Mouse (Mus musculus): ENCODE measurements around the gene Tedc2. TPM values are rescaled to one million over a fixed set of nuclear protein-coding genes. Genes with fewer than 3 reads are reported as not detected.

The Tedc2 gene
- polyA plus RNA-seq, 1 experiment from 2014 or later, result 11.9 TPM

GRCm38 (mm10) chr17:24203611-24204534 is 16.8 kb downstream of the Tedc2 start:
- WGBS, result 80% methylated on average over 3 of the region's 3 CpGs
- Histone ChIP-seq H3K4me1 (replicated peaks) (peaks cover 73% of the 10 kb centered on the region), H3K27ac (replicated peaks) (no peak overlapping the region)

DNA sequence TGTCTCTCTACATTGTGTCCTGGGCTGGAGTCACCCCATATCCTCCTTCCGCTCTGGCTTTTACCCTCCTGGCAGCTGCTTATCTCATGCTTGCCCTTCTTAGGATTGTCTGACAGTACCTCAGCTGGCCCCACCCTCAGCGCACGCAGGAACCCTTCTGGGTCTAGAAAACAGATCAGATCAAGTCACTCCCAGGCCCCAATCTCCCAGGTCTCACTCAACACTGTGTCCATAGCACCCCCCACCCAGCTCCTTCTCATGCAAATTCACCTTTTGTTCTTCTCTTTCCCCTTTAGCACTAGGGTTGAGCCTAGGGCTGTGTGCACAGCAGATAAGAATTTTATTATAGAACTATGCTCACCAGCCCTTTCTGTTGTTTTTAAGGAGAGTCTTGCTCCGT is 17.6 kb downstream of the Tedc2 start:
- no peak for ATAC-seq (ENCODE audit: low read depth)
- Histone ChIP-seq H3K9ac (peak overlapping the region; percentile 49), H3K27me3 (peaks cover 12% of the 10 kb centered on the region), H3K4me1 (replicated peaks) (peaks cover 65% of the 10 kb centered on the region), H3K4me2 (peak overlapping the region; percentile 95), H3K36me3 (no peaks in the 10 kb centered on the region), H3K4me3 (no peak overlapping the region), H3K9me3 (no peaks in the 10 kb centered on the region), H3K27ac (replicated peaks) (no peak overlapping the region)
- 42% methylated on average over 4 of the region's 4 CpGs for WGBS

More at GRCm38 (mm10) chr17:24203611-24204534, 16.8 kb downstream of the Tedc2 start:
- H3K9me3 ChIP-seq, result no peaks in the 10 kb centered on the region
- ATAC-seq (ENCODE audit: low read depth), result no peak
- H3K27me3 ChIP-seq, result peaks cover 15% of the 10 kb centered on the region
- peak overlapping the region; percentile 87 for H3K9ac ChIP-seq
- peak overlapping the region; percentile 95 for H3K4me2 ChIP-seq
- no peaks in the 10 kb centered on the region for H3K36me3 ChIP-seq
- peak overlapping the region; percentile 75 for H3K4me3 ChIP-seq

- Histone ChIP-seq H3K27me3 (no peaks in the 10 kb centered on the region), H3K4me1 (replicated peaks) (peaks cover 45% of the 10 kb centered on the region), H3K4me2 (no peak overlapping the region), H3K36me3 (no peaks in the 10 kb centered on the region), H3K4me3 (no peak overlapping the region), H3K27ac (replicated peaks) (no peak overlapping the region), H3K9ac (no peak overlapping the region), H3K9me3 (no peaks in the 10 kb centered on the region)
- no peak for ATAC-seq (ENCODE audit: low read depth)
- WGBS, result 83% methylated on average over 4 of the region's 4 CpGs
Observed at GRCm38 (mm10) chr17:24201092-24201491, 19.6 kb downstream of the Tedc2 start.

DNA sequence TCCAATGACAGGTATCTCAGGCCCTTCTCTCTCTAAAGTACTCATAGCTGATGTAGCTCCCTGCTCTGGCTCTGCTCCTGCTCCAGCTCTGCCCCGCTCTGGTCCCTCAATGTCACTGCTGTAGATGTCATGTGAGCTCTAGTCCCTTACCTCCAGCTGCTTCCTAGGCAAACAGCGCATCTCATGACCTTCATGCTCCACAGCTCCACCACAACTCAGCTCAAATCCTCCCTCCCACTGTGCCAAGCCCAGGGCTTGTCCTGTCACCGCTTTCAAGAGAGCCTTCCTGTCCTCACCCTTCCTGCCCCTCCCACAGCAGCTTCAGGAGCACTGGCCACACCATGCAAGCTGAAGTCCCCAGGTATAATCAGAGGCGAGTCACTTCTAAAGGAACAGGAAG is 20.9 kb downstream of the Tedc2 start:
- H3K9ac ChIP-seq, result no peak overlapping the region
- 61% methylated on average over 4 of the region's 4 CpGs for WGBS
- no peak overlapping the region for H3K4me3 ChIP-seq
- no peak overlapping the region for H3K27ac ChIP-seq (replicated peaks)
- H3K9me3 ChIP-seq, result no peaks in the 10 kb centered on the region
- H3K36me3 ChIP-seq, result no peaks in the 10 kb centered on the region
- H3K4me2 ChIP-seq, result no peak overlapping the region
- H3K4me1 ChIP-seq (replicated peaks), result peaks cover 36% of the 10 kb centered on the region
- no peaks in the 10 kb centered on the region for H3K27me3 ChIP-seq
- ATAC-seq (ENCODE audit: low read depth), result no peak

GRCm38 (mm10) chr17:24199252-24199651 is 21.4 kb downstream of the Tedc2 start:
- Histone ChIP-seq H3K9ac (no peak overlapping the region), H3K9me3 (no peaks in the 10 kb centered on the region), H3K4me1 (replicated peaks) (peaks cover 31% of the 10 kb centered on the region), H3K27me3 (no peaks in the 10 kb centered on the region), H3K27ac (replicated peaks) (no peak overlapping the region), H3K4me3 (no peak overlapping the region), H3K36me3 (0 out of 2 replicates have a peak, but pooled peaks cover under 1% of the 10 kb centered on the region), H3K4me2 (no peak overlapping the region)
- WGBS, result 82% methylated on average over 4 of the region's 4 CpGs
- ATAC-seq (ENCODE audit: low read depth), result no peak

GRCm38 (mm10) chr17:24197032-24197824 is 23.4 kb downstream of the Tedc2 start:
- ATAC-seq (ENCODE audit: low read depth), result no peak
- no peaks in the 10 kb centered on the region for H3K27me3 ChIP-seq
- no peak overlapping the region for H3K4me3 ChIP-seq
- peaks cover 13% of the 10 kb centered on the region for H3K4me1 ChIP-seq (replicated peaks)
- 68% methylated on average over 15 of the region's 15 CpGs for WGBS
- no peak overlapping the region for H3K27ac ChIP-seq (replicated peaks)
- H3K9me3 ChIP-seq, result no peaks in the 10 kb centered on the region
- 0 out of 2 replicates have a peak, but pooled peaks cover 5% of the 10 kb centered on the region for H3K36me3 ChIP-seq
- no peak overlapping the region for H3K9ac ChIP-seq
- H3K4me2 ChIP-seq, result no peak overlapping the region

DNA sequence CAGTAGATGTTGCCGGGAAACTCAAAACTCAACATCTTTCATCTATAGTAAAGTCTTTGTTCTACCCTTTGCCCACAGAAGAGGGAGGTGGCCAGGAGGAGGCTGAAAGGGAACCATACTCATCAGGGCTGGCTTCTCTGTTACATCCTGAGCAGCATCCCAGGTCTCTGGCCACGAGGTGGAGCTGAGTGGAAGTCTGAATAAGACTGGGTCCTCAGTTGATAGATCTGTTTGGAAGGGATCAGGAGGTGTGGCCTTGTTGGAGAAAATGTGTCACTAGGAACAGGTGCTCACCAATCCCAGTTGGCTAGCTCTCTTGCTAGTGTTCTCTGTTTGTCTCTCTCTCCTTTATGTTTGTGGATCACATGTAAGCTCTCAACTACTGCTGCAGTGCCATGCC is 25.3 kb downstream of the Tedc2 start:
- Histone ChIP-seq H3K27me3 (no peaks in the 10 kb centered on the region), H3K4me2 (no peak overlapping the region), H3K36me3 (0 out of 2 replicates have a peak, but pooled peaks cover 5% of the 10 kb centered on the region), H3K4me3 (no peak overlapping the region), H3K27ac (replicated peaks) (no peak overlapping the region), H3K9ac (no peak overlapping the region), H3K4me1 (replicated peaks) (peaks cover 6% of the 10 kb centered on the region; the same call in 1 of the 2 replicates), H3K9me3 (no peaks in the 10 kb centered on the region)
- ATAC-seq (ENCODE audit: low read depth), result no peak
- 62% methylated on average over 2 of the region's 2 CpGs for WGBS

GRCm38 (mm10) chr17:24193769-24194168 is 26.9 kb downstream of the Tedc2 start:
- no peaks in the 10 kb centered on the region for H3K27me3 ChIP-seq
- H3K4me2 ChIP-seq, result no peak overlapping the region
- no peak overlapping the region for H3K9ac ChIP-seq
- no peaks in the 10 kb centered on the region; the same call in 1 of the 2 replicates for H3K4me1 ChIP-seq (replicated peaks)
- 91% methylated on average over 5 of the region's 5 CpGs for WGBS
- H3K27ac ChIP-seq (replicated peaks), result no peak overlapping the region
- H3K9me3 ChIP-seq, result no peaks in the 10 kb centered on the region
- H3K36me3 ChIP-seq, result peaks cover 7% of the 10 kb centered on the region; the same call in 1 of the 2 replicates
- no peak overlapping the region for H3K4me3 ChIP-seq
- no peak for ATAC-seq (ENCODE audit: low read depth)

- Histone ChIP-seq H3K9ac (no peak overlapping the region), H3K4me2 (no peak overlapping the region), H3K27me3 (no peaks in the 10 kb centered on the region), H3K27ac (replicated peaks) (no peak overlapping the region), H3K4me3 (no peak overlapping the region), H3K4me1 (replicated peaks) (no peaks in the 10 kb centered on the region; the same call in 1 of the 2 replicates), H3K9me3 (no peaks in the 10 kb centered on the region), H3K36me3 (peaks cover 12% of the 10 kb centered on the region; the same call in 1 of the 2 replicates)
- 86% methylated on average over 8 of the region's 8 CpGs for WGBS
- ATAC-seq (ENCODE audit: low read depth), result no peak
Observed at GRCm38 (mm10) chr17:24193268-24193667, 27.4 kb downstream of the Tedc2 start.

DNA sequence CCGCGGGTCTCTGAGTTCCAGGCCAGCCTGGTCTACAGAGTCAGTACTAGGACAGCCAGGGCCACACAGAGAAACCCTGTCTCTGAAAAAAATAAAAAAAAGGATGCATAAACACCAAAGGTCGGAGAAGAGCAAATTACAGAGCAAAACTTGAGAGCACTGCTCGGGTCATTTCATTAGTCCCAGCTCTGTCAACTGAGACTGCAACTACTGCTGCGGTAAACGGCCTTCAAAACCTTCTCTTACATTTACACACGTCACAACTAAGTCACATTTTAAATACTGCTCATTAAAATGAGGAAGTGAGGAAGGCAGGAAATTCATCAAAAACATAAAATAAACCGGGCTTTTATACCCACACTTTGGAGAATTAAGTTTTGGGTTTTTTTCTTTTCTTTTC is 27.8 kb downstream of the Tedc2 start:
- no peak for ATAC-seq (ENCODE audit: low read depth)
- peaks cover 15% of the 10 kb centered on the region for H3K36me3 ChIP-seq
- no peaks in the 10 kb centered on the region for H3K9me3 ChIP-seq

GRCm38 (mm10) chr17:24191481-24191880 is 29.2 kb downstream of the Tedc2 start:
- ATAC-seq (ENCODE audit: low read depth), result no peak
- Histone ChIP-seq H3K4me3 (no peak overlapping the region), H3K4me1 (replicated peaks) (no peaks in the 10 kb centered on the region), H3K9me3 (no peaks in the 10 kb centered on the region), H3K27me3 (no peaks in the 10 kb centered on the region), H3K4me2 (no peak overlapping the region), H3K27ac (replicated peaks) (no peak overlapping the region), H3K36me3 (peaks cover 22% of the 10 kb centered on the region), H3K9ac (no peak overlapping the region)
- 77% methylated on average over 4 of the region's 4 CpGs for WGBS

More for the DNA sequence above, 27.8 kb downstream of the Tedc2 start:
- Histone ChIP-seq H3K27me3 (no peaks in the 10 kb centered on the region), H3K4me2 (no peak overlapping the region), H3K4me3 (no peak overlapping the region), H3K9ac (no peak overlapping the region), H3K4me1 (replicated peaks) (no peaks in the 10 kb centered on the region; the same call in 1 of the 2 replicates), H3K27ac (replicated peaks) (no peak overlapping the region)
- WGBS, result 82% methylated on average over 8 of the region's 8 CpGs

- Histone ChIP-seq H3K9ac (no peak overlapping the region), H3K9me3 (no peaks in the 10 kb centered on the region), H3K36me3 (peaks cover 24% of the 10 kb centered on the region), H3K4me3 (no peak overlapping the region), H3K27me3 (no peaks in the 10 kb centered on the region), H3K4me2 (no peak overlapping the region), H3K4me1 (replicated peaks) (no peaks in the 10 kb centered on the region), H3K27ac (replicated peaks) (no peak overlapping the region)
- WGBS, result 84% methylated on average over 2 of the region's 2 CpGs
- no peak for ATAC-seq (ENCODE audit: low read depth)
Observed at GRCm38 (mm10) chr17:24190934-24191333, 29.7 kb downstream of the Tedc2 start.

All from neural tube, embryonic 13.5 days (tissue).